Mouse (Mus musculus) urinary bladder, postnatal 25 days (tissue): ENCODE results near the gene Thtpa.

Experiments used
- DNase-seq: peaks from one replicate; pipeline ENCODE4 v3.0.0; 2022; ENCODE audit warnings: low spot score

Thtpa gene

DNA sequence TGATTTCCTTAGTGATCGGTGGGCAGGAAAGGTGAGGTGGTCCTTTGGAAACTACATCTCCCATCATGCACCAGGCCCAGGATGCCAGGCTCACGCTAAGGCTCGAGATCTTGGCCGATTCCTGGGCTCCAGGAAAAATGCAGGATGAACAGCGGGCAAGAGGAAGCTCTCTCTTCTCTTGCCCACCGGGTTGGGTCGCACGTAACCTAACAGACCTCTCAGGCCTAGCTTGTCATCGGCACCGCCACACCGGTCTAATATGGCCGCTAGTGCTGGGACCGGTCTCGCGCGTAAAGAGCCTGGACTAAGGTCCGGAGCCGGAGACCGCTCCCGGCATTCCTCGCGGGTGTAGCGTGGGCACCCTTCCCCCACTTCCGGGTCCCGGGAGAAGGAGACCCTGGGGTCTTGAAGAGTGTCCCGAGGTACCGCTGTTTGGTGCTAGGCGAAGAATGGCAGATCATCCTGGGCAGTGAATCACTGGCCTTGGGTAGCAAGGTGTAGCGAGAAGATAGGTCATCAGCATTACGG lies at the start of gene Thtpa:
Gene Thtpa (plus strand): TSS at position 81 of the 528 bp plus-strand sequence.
- peak; percentile 73 for DNase-seq

DNA sequence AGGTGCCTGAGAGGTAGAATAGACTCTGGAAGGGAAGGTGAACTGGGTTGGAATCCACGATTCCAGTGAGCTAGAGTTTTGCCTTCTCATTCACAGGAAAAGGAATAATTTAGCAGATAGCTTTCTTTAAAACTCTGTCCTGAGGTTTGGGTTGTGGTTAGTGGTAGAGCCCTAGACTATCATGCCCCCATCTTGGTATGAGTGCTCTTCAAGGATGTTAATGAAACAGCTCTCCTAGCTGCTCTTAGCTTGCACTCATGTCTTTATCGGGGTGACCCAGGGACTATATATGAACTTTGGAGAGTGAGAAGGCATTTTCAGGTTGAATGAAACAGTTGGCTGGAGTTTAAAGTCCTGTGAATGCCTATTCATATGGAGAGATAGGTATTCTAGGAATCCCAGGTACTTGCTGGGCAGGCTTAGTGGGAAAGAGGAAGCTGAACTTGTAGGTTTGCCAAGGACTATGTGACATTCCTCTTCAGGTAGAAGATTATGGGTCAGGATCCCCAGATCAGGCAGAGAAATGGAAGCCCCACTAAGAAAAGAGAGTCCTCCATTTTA lies 46.5 kb upstream of the Thtpa start:
- no peak for DNase-seq

DNA sequence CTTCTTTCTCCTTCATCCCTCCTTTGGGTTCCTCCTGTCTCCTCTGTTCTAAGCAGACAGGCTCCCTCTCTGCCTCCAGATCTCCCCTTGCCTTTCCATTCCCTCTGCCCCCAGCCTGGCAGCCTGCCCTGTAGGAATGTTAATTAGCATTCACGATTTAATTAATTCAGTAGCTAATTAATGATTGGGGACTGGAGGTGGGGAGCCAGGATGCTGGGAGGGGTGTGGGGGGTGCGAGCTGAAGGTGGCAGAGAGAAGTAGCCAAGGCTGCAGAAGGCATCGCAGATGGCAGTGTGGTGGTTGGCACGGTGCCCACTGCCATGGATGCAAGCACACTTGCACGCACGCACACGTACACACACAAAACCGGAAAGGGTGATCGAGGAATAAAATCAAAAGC lies 42.1 kb upstream of the Thtpa start:
- no peak for DNase-seq

DNA sequence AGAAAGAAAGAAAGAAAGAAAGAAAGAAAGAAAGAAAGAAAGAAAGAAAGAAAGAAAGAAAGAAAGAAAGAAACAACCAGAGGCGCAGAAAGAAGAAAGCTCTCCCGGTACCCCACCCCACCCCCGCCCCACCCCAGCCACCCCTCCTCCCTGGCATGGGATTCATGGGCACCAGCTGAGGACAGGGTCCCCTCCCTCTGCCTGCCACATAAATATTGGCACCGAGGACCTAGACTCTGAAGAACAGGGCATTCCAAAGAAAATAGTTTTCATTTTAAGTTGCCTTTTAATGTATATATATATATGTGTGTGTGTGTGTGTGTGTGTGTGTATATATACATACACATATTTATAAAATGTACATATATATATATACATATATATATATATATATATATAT lies 41.5 kb upstream of the Thtpa start:
- DNase-seq = no peak

DNA sequence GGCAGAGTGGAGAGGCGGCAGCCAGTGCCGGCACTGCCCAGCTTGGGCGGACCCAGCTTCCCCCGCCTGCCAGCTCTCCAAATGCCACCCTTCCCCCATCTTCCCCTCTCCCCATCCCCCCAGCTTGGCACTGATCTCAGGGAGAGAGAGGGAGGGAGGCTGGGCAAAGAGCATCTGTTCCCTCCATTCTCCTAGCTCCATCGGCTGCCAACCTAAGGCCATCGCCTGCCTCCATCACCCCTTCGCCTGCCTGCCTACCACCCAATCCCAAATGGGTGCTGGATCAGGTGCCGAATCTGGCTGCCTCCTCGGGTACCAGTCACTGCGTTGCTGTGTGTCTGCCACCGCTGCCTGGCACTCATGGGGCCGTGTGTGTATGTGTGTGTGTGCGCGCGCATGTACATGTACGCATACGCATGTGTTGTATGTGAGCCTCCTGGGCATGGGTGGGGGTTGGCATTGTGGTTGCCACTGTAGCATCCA lies 40.8 kb upstream of the Thtpa start:
- no peak for DNase-seq

DNA sequence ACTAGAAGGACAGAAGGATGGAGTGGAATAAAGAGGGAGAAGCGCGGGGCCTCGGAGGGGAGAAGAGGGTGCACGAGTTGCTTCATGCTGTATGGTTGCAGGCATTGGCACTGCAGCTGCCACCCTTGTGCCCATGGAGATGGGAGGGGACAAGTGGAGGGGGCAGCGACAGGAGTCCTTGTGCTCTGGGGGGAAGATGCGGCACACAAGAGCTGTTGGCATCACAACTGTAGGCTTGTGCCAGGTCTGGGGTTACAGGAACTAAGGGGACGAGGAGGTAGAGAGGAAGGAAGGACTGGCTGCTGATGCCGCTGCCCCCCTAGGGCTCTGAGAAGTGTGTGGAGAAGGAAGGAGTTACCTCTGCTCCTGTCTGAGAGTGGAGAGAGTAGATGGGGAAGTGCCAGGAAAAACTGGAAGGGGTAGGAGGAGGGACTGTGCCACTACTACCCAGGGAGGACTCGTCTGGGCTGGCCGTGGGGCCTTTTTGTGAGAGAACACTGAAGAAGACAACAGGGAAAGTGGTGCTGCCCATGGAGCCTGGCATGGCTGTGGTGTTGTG lies 40.3 kb upstream of the Thtpa start:
- DNase-seq = no peak

DNA sequence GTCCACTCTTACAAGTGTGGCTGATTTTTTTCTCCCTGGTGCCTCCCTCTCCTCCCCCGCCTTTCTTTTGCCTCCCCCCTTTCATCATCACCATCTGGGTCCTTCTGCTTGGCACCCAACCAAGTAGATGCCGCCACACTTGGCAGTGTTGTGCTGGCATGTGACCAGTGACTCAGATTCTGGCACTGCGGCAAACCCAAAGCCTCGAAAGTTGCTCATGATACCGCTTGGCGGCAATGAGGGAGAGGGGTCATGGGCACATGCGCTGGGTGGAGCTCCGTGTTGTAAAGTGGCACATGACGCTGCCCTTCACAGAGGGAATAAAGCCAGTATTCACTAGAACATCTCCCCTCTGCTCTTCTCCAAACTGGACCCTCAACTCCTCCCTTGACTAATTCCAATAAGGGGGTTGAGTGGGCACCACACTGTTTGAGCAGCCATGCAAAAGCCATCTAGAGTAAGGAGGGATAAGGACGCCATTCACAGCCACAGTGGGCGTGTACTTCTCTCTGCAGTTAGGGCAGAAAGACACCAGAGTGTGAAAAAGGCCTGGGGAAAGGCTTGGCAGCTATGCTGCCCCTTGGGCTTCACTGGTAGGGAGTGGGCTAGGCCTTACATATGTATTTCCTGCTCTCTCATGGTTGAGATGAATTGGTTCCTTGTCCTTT lies 39.3 kb upstream of the Thtpa start:
- no peak for DNase-seq

DNA sequence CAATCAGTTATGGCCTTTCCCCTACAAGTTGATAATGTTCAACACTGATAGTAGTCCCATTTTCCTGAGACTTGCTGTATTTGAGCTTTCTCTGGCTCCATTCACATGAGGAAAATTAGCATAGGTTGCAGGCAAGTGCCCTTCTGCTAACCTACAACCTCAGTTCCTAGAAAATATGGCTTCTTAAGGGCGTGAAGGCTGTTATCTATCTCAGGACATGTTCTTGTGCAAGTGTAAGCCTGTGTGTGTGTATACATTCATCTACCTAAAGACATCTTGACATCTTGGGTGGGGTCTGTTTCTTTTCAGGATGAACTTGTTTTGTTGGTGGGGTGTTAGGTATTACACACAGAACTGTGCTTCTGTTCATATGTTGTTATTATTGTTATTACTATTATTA lies 35.6 kb upstream of the Thtpa start:
- no peak for DNase-seq

DNA sequence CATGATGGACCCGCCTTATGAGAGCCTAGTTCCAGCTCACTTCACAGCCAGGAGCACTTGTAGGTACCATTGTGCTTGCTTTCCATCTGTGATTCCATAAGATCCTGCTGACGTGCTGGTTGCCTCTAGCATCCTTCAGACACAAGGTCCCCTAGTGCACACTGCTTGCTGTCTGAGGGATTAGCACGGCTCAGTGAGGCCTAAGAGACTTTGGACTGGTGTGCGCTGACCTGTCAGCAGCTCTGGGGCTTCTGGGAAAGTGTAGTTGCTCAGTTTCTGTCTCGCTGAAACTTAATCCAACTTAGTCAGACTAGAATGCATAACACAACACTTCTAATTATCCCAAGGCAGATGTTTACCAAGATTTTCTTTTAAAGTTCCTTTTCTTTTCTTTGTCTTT lies 34.7 kb upstream of the Thtpa start:
- no peak for DNase-seq

DNA sequence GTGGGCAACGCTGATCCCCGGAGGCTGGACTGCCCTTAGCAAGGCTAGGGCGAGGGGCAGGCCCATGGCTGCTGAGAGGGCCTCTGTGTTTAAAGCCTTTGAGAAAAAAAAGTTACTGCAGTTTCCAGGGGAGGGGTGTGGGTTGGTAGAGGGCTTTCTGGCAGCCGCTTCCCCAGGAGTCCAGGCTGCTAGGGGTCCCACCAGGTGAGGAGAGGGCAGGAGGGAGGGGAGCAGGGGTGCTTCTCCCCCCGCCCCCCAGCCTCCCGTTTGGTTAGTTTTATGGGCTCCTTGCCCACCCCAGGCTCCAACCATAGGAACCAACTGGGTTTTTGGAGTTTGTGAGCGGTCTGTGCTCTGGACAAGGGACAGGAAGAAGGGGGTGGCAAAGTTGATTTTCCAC lies 32.7 kb upstream of the Thtpa start:
- DNase-seq = no peak

DNA sequence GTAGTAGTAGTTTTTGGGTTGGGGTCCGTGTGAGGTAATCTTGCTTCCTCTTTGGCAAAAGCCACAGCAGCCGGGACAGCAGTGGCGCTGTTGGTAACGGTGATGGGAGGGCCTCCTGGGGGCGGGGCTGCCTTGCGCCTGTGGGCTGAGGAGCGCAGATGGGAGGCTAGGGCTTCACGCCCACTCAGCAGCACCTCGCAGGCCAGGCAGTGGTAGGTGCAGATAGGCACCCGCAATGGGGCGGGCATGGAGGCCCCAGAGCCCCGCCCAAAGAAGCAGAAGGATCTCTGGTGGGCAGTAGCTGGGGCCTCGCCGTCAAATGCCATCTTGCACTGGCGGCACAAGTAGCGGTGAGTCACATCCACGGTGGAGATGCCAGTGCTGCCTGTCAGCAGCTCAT lies 32.0 kb upstream of the Thtpa start:
- no peak for DNase-seq

DNA sequence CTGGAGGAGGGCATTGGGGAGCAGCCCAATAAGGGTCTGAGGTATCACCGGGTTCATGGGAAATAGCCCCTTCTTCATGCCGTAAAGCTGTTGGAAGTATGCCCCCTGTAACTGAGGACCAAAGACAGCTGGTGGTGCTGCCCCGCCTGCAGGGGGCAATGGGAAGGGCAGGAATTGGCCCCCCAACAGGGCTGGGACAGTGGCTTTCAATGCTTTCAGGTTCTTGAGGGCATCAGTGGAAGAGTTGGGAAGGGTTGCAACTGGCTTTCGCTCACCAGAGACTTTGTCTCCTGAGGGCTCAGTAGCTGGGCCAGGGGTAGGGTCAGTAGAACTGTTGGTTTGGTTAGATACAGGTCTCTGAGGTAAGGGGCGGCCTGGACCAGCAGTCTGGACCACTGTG lies 31.5 kb upstream of the Thtpa start:
- DNase-seq = no peak

DNA sequence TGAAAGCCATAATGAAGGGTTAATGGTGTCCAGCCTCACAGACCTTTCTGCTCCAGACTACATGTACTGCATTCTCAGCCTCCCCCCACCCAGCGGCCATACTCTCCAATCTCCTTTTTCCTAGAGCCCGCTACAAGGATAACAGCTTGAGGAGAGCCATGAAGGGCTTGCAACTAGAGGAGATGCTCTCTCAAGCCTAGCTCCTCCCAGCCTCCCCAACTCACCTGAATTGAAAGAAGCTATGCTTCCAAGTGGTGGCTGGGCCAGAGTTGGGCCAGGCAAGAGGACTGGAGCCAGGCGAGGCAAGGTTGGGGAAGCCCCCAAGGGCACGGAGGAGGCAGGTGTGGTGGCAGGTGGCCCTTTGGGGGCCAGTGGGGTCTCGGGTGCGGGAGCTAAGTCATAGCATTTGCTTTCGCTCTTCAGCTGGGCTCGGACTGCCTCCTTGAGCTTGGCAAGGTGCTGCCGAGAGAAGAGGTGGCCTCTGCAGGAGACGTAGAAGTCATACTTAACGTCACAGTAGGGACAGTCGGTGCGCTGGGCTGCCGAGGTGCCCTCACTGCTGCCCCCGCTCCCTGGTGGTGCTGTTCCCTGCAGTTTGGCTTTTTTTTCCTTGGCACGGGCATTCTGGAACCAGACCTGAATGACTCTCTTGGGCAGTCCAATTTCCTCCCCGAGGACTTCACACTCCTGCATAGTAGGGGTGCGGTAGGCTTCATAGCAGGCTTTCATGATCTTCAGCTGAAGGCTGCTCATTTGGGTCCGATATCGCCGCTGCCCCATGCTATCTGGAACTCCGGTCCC lies 30.8 kb upstream of the Thtpa start:
- DNase-seq = no peak

DNA sequence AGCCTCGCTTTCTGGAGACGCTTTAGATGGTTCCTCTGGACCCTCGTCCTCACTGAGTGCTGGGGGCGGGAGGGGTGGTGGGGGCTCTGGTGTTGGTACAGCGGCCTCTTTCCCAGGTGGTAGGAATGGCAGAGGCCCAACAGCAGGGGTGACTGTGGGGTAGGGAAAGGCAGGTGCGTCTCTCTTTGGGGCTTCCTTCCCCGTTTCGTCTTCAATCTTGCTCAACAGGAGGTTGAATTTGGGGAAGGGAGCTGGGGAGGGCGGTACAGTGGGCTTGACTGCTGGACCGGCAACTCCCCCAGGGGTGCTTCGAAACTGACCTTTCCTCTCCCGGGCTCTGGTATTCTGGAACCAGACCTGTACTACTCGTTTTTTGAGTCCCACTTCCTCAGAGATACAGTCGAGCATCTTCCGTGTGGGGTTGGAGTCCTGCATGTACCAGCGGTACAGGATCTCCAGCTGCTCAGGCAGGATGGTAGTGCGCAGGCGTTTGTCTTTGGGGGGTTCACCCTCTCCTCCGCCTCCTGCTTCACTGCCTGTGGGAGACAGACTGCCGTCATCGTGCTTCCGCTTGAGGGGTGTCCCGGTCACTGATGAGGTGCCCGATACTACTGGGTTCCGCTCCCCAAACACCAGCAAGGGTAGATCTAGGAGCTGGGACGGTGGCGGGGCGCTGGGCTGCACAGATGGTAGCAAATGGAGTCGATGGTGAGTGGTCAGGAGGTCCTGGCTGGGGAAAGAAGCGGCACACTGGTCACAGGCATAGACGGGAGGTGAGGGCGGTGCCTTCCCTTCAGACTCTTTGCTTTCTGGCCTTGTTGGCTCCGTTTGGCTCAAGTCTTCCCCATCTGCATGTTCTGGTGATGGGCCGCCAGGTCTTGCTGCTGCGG lies 29.9 kb upstream of the Thtpa start:
- no peak for DNase-seq

DNA sequence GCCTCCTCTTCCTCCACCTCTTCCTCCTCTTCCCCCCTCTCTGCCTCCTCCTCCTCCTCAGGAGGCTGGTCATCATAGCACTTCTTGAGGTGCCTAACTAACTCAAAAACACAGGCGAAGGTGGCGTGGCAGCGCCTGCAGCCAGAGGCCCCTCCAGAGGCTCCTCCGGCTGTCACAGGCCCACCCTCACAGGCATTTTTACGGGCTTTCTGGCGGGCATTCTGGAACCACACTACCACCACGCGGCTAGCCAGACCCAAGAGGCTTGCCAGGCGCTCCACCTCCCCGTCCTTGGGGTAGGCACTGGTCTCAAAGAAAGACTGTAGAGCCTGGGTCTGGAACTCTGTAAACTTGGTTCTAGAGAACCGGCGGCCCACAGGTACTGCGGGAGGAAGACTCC lies 29.2 kb upstream of the Thtpa start:
- DNase-seq = no peak

DNA sequence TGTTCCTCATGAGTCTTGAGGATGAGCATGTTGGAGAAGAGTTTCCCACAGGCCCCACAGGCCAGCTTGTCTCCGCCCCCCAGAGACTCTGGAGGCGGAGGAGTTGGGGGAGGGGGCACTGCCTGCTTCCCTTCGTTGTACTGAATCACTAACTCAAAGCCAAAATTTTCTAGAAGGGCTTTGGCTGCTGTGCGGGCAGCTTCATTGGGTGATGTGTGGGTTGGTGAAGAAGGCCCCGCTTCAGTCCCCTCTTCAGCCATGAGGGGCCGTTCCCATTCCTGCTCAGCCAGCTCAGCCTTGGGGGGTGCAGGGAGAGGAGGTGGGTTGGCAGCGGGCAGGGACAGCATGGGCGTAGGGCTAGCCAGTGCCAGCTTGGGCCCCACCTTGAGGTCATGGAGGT lies 28.5 kb upstream of the Thtpa start:
- no peak for DNase-seq

DNA sequence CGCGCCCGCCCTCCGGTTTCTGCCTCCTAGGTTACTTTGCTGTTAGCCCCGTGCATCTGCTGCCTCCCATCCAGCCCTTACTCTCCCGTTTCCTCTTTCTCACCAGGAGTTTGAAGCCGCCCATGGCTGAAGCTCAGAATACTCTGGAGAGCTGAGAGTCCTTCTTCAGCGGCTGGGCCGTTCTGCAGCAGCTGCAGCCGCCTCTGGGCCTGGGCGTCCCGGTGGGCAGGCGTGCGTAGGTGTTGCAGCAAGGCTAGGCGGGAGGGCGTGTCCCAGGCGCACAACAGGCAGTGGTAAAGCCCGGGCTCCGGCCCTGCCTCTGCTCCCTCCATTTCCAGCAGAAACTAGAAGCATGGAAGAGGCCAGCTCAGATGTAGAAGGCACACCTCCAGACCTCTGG lies 22.8 kb upstream of the Thtpa start:
- DNase-seq = no peak

DNA sequence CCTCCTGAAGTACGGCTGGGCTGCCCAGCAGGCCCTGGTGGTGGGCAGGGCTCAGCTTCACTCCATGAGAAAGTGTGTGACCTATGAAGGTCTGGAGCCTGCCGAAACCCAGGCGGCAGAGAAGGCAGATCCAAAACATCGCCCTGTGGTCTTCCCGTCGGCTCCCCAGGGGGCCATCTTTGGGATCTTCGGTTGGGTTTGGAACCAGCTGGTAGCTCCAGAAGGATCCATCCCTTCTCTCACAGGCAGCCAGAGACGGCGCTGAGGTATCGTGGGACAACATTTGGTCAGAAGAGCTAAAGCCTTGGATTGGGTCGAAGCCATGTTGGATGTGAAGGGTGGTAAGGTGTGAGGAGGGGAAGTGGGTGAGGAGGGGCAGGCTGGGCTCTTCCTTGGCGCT lies 20.2 kb upstream of the Thtpa start:
- no peak for DNase-seq

DNA sequence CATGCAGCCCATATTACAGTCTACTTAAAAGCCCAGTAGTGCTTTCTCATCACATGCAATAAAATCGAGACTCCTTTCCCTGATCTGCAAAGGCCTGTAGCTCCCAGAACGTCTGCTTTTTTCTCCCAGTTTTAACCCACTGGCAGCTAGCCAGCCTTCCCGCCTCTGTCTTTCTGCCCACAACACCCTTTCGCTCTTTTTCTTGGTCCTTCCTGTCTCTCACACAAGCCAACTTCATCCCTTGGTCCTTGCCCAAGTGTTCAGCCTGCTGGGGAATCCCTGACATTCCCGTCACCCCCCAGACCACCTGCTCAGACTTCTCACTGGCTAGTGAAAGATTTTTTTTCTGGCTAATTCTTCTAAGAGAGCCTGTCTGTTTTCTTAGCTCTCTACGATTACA lies 18.4 kb upstream of the Thtpa start:
- no peak for DNase-seq

DNA sequence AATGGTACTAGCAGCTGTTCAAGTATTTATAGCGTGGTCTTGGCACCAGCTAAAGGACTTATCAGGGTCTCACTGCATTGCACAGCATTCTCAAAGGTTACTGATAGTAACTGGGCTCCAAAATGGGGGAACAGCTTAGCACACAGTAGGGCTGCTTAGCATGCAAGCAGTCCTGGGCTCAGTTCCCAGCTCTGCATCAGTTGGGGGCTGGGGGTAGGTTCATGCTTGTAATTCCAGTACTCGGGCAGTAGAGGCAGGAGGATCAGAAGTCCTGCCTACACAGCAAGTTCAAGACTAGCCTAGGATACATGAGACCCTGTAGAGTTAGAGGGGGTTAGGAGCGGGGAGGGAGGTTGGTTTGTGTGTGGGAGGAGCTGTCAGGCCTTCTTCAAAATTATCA lies 17.6 kb upstream of the Thtpa start:
- no peak for DNase-seq

DNA sequence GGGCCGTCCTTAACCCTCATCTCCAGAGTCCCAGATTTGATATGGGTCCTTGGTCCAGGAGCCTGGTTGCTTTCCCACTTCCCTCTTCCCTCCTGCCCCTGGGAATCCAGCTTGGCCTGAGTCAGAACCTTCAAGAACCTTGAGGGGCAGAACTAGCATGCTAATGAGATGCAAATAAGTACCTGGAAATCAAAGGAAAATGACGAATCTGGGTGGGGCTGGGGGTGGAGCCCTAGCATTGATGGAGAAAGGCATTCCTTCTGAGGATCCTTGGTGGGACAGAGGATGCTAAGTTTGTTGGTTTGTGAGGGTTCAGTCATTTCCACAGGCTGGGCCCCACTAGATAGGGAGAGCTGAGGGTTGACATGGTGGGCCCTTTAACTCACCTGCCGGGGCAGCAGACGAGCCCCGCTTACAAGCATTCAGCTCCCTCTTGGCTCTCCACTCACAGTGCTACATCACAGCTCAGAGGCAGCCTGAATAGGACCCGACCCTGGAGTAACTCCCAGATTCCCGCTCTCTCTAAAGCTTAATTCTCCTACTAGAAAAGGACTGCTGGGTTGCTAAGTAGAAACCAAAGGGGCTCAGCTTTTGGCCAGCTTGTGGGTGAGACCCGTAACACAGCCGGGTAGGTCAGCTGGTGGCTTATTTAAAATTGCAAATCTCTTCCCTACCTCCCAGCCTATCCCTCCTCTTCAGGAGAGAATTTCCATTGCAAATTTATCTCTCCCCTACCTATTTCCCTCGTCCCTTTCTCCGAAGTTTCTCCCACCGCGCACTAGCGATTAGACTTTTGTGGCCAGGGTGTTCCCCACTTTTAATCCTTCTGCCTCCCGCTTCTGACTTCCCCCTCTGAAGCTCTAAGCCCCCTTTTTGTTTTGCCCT lies 16.9 kb upstream of the Thtpa start:
- DNase-seq = no peak
